Mouse (Mus musculus) embryonic facial prominence, embryonic 14.5 days (tissue): Measurements from ENCODE around the gene Dmd. TPM values are rescaled to one million over a fixed set of nuclear protein-coding genes. Genes with fewer than 3 reads are reported as not detected.
A peak's percentile ranks its signal among the peaks of the same experiment; 100 is the strongest.
"Not testable (repeated sequence)": the region's sequence is repeated elsewhere in the genome, so short reads cannot be mapped to it uniquely, and the experiment has no call there.

Source experiments
- ATAC-seq: fragments of 200-750 bp; cut with Nextera tagmentation; 2 replicates; pipeline ENCODE4 v1.8.0; 2017; ENCODE audit warnings: low read depth, moderate number of reproducible peaks, moderate TSS enrichment
- DNase-seq: peaks from one replicate; pipeline ENCODE4 v3.0.0-alpha.2; 2015; ENCODE audit warnings: low spot score
- H3K27ac ChIP-seq: fragments of 300-500 bp; sonication (generic); replicated peaks from 2 replicates; pipeline ENCODE4 v1.5.1; 2014; ENCODE audit warnings: low read depth, mild to moderate bottlenecking, low read length, moderate library complexity
- H3K27me3 ChIP-seq: fragments of 300-500 bp; sonication (generic); replicated peaks from 2 replicates; pipeline ENCODE4 v1.6.1; 2014; ENCODE audit warnings: low read length; ENCODE audit not compliant: control insufficient read depth, insufficient read depth
- H3K36me3 ChIP-seq: fragments of 300-500 bp; sonication (generic); 2 replicates; pipeline ENCODE4 v1.6.1; 2014; ENCODE audit warnings: low read length, mixed read lengths; ENCODE audit not compliant: control insufficient read depth, insufficient read depth
- H3K4me1 ChIP-seq: fragments of 300-500 bp; sonication (generic); 2 replicates; pipeline ENCODE4 v1.6.1; 2014; ENCODE audit warnings: antibody characterized with exemption, low read length; ENCODE audit not compliant: control insufficient read depth, insufficient read depth
- H3K4me2 ChIP-seq: fragments of 300-500 bp; sonication (generic); 2 replicates; pipeline ENCODE4 v1.6.1; 2014; ENCODE audit warnings: low read depth, mild to moderate bottlenecking, low read length, moderate library complexity, mixed read lengths
- H3K4me3 ChIP-seq: fragments of 300-500 bp; sonication (generic); 2 replicates; pipeline ENCODE4 v1.5.1; 2014; ENCODE audit warnings: low read depth, mild to moderate bottlenecking, low read length
- H3K9ac ChIP-seq: fragments of 300-500 bp; sonication (generic); 2 replicates; pipeline ENCODE4 v1.6.1; 2014; ENCODE audit warnings: low read depth, mild to moderate bottlenecking, low read length, moderate library complexity, mixed read lengths
- H3K9me3 ChIP-seq: fragments of 300-500 bp; sonication (generic); 2 replicates; pipeline ENCODE4 v1.6.1; 2016; ENCODE audit warnings: low read length; ENCODE audit not compliant: control insufficient read depth
- WGBS: fragments of 180-500 bp; shearing (Covaris S2); extraction: QIAGEN DNeasy Blood & Tissue Kit; methylation state at CpG from one replicate; pipeline ENCODE4 v1.1.7; 2014; 5-methylcytosine and 5-hydroxymethylcytosine counted together
- polyA plus RNA-seq: library from polyadenylated mRNA; unstranded; fragments of >200 nt; fragmentation: Nextera tagmentation; extraction: Ambion mirVana; gene quantifications from 2 replicates; pipeline ENCODE4 v1.2.1, GENCODE M21; 2014

Gene Dmd
- polyA plus RNA-seq, 1 experiment from 2014 or later, result 27.5 TPM

GRCm38 (mm10) chrX:83674998-83675397, 726.3 kb downstream of the Dmd start:
- Histone ChIP-seq H3K4me1 (no peaks in the 10 kb centered on the region), H3K36me3 (no peaks in the 10 kb centered on the region), H3K9me3 (no peaks in the 10 kb centered on the region), H3K27me3 (no peaks in the 10 kb centered on the region), H3K4me3 (no peak overlapping the region), H3K9ac (no peak overlapping the region), H3K4me2 (no peak overlapping the region), H3K27ac (no peak overlapping the region)
- ATAC-seq, result no peak
- WGBS, result 43% methylated on average over 1 of the region's 1 CpGs
- DNase-seq, result peak; percentile 5

GRCm38 (mm10) chrX:83686547-83686946, 737.9 kb downstream of the Dmd start:
- Histone ChIP-seq H3K36me3 (no peaks in the 10 kb centered on the region), H3K4me2 (no peak overlapping the region), H3K4me3 (no peak overlapping the region), H3K9ac (no peak overlapping the region), H3K27me3 (no peaks in the 10 kb centered on the region), H3K27ac (no peak overlapping the region), H3K9me3 (no peaks in the 10 kb centered on the region), H3K4me1 (no peaks in the 10 kb centered on the region)
- ATAC-seq, result no peak
- no peak for DNase-seq

GRCm38 (mm10) chrX:83740533-83740932, 791.9 kb downstream of the Dmd start:
- H3K4me3 ChIP-seq, result no peak overlapping the region
- DNase-seq (peak; percentile 12), ATAC-seq (no peak)
- no peaks in the 10 kb centered on the region for H3K4me1 ChIP-seq
- no peak overlapping the region for H3K4me2 ChIP-seq
- no peak overlapping the region for H3K27ac ChIP-seq
- H3K27me3 ChIP-seq, result no peaks in the 10 kb centered on the region
- H3K9ac ChIP-seq, result no peak overlapping the region
- WGBS, result 4% methylated on average over 1 of the region's 1 CpGs
- no peaks in the 10 kb centered on the region for H3K9me3 ChIP-seq
- no peaks in the 10 kb centered on the region for H3K36me3 ChIP-seq

GRCm38 (mm10) chrX:83746301-83747008, 797.8 kb downstream of the Dmd start:
- H3K27me3 ChIP-seq, result no peaks in the 10 kb centered on the region
- no peak overlapping the region for H3K27ac ChIP-seq
- no peak for DNase-seq
- H3K9ac ChIP-seq, result no peak overlapping the region
- ATAC-seq, result no peak
- H3K36me3 ChIP-seq, result no peaks in the 10 kb centered on the region
- H3K9me3 ChIP-seq, result no peaks in the 10 kb centered on the region
- H3K4me1 ChIP-seq, result no peaks in the 10 kb centered on the region
- 47% methylated on average over 4 of the region's 4 CpGs for WGBS
- no peak overlapping the region for H3K4me3 ChIP-seq
- no peak overlapping the region for H3K4me2 ChIP-seq

- H3K4me3 ChIP-seq, result no peak overlapping the region
- no peak overlapping the region for H3K4me2 ChIP-seq
- no peaks in the 10 kb centered on the region for H3K4me1 ChIP-seq
- no peak overlapping the region for H3K27ac ChIP-seq
- H3K9ac ChIP-seq, result no peak overlapping the region
- DNase-seq, result peak; percentile 3
- no peaks in the 10 kb centered on the region for H3K9me3 ChIP-seq
- no peaks in the 10 kb centered on the region for H3K36me3 ChIP-seq
- ATAC-seq, result no peak
- H3K27me3 ChIP-seq, result no peaks in the 10 kb centered on the region
These were observed 838.7 kb downstream of the Dmd start for GRCm38 (mm10) chrX:83787406-83787805.

GRCm38 (mm10) chrX:83867469-83867868, 918.8 kb downstream of the Dmd start:
- not testable (repeated sequence) for H3K4me2 ChIP-seq, H3K4me3 ChIP-seq, H3K4me1 ChIP-seq, H3K27me3 ChIP-seq, ATAC-seq, H3K36me3 ChIP-seq, H3K27ac ChIP-seq, H3K9me3 ChIP-seq, H3K9ac ChIP-seq
- peak; percentile 17 for DNase-seq
- WGBS, result 51% methylated on average over 9 of the region's 9 CpGs

GRCm38 (mm10) chrX:83875389-83875788, 926.7 kb downstream of the Dmd start:
- not testable (repeated sequence) for H3K27ac ChIP-seq, H3K4me1 ChIP-seq, H3K27me3 ChIP-seq, H3K9me3 ChIP-seq, ATAC-seq, H3K4me3 ChIP-seq, H3K9ac ChIP-seq, H3K36me3 ChIP-seq, H3K4me2 ChIP-seq
- WGBS, result 82% methylated on average over 11 of the region's 11 CpGs
- DNase-seq, result peak; percentile 0

- no peak for ATAC-seq
- no peak for DNase-seq
- 49% methylated on average over 1 of the region's 1 CpGs for WGBS
These were observed 1027.2 kb downstream of the Dmd start for GRCm38 (mm10) chrX:83975895-83976294.

GRCm38 (mm10) chrX:84001294-84001693, 1052.6 kb downstream of the Dmd start:
- Histone ChIP-seq H3K4me3 (no peak overlapping the region), H3K4me1 (no peaks in the 10 kb centered on the region), H3K9ac (no peak overlapping the region), H3K27ac (no peak overlapping the region), H3K36me3 (no peaks in the 10 kb centered on the region), H3K9me3 (no peaks in the 10 kb centered on the region), H3K27me3 (no peaks in the 10 kb centered on the region), H3K4me2 (no peak overlapping the region)
- no peak for ATAC-seq
- DNase-seq, result peak; percentile 11
- WGBS, result 34% methylated on average over 7 of the region's 7 CpGs

More at GRCm38 (mm10) chrX:83975895-83976294, 1027.2 kb downstream of the Dmd start:
- Histone ChIP-seq H3K27ac (no peak overlapping the region), H3K4me1 (no peaks in the 10 kb centered on the region), H3K4me3 (no peak overlapping the region), H3K36me3 (no peaks in the 10 kb centered on the region), H3K9ac (no peak overlapping the region), H3K27me3 (no peaks in the 10 kb centered on the region), H3K4me2 (no peak overlapping the region), H3K9me3 (no peaks in the 10 kb centered on the region)
